Mouse (Mus musculus): ENCODE data around the gene Atp5s.

Gene Atp5s

GRCm38 (mm10) chr12:69724711-69725460 is at the start of gene Atp5s, which contains the start of gene L2hgdh:
TSS of gene Atp5s (plus strand) at chr12:69724950.
TSS of gene L2hgdh (minus strand) at chr12:69724873.
- peak; percentile 96 for DNase-seq

DNA sequence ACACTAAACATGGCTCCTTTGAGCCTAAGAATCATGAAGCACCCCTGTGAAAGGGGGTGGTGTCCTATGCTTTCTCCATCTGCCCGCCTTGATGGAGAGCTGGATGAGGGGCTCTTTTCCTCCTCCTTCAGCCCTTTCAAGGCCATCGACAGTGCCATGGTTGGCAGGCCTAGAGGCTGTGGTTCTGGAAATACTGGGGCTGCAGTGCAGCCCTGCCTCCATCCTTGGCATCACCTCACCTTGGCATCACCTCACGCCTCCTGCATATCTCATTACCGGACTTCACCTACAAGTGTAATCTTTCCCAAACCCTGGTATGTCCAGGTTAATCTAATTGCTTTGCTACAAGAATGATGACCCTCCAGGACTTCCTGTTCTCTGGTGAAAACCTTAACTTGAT is 48.6 kb upstream of the Atp5s start:
- DNase-seq, result no peak

DNA sequence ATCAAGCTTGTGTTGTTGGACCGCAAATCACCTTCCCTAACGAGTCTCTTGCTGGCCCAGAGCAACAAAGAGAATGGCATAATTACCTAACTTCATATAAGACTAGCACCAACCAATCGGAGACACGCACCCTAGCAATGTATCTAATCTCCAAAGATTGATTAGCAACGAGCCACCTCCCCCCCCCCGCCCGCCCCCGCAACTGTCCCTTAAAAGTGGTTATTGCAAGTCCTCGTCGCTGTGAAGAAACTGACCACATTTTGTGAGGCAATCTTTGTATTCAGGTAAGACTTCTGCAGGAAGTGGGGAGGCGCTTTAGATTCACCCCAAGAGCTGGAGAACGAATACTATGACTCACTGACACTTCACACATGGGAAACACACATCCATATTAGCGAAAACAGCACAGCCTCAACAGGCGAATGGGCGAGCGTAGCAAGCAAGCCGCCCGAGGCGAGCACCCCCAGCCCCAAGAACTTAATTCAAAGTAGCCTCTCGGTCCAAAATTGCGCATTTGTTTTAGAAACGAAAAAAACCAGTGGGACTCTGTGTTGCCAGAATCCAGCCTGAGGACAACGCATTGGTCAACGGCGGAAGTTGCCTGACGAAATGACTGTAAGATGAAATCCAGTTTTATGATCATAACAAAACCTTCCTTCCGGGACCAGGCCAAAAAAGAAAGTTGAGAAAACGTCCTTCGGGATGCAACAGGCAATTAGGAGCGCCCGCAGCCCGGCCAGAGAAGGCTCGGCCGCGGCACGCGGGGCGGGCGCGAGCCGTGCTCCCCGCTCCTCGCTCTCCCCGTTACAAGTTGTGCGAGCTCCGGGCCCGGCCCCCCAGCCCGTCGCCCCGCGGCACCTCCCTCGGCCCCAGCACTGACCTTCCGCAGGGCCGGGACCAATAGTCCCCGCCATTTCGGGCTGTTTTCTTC is 43.9 kb upstream of the Atp5s start:
- peak; percentile 52 for DNase-seq

DNA sequence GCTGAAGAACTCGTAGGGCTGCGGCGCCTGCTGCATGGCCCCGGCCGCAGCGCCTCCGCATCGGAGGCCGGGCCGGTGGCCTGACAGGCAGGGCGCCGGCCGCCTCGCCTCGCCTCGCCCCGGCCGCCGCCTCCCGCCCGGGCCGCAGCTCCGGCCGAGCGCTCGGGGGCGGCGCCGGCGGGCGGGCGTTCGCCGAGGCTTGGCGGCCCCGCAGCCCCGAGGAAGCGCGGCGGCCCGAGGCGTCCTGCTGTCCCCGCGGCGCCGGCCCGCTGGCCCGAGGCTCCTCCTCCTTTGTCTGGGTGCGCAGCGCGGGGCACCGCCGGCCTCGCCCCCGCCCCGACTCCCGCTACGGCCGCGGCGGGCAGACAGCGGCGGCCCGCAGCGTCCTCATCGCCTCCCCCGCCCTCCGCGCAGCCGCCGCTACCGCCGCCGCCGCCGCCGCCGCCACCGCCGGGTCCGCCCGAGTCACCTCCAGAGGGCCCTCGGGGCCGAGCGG is 43.1 kb upstream of the Atp5s start, which contains the start of gene Sos2:
Gene Sos2, minus strand, starts transcription at position 287 of the 496 bp plus-strand sequence.
- DNase-seq, result peak; percentile 47

GRCm38 (mm10) chr12:69682065-69682787 is 42.5 kb upstream of the Atp5s start:
- DNase-seq, result peak; percentile 79

GRCm38 (mm10) chr12:69682788-69683419 is 41.8 kb upstream of the Atp5s start:
- DNase-seq, result no peak

GRCm38 (mm10) chr12:69683537-69683936 is 41.2 kb upstream of the Atp5s start:
- peak; percentile 6 for DNase-seq

DNA sequence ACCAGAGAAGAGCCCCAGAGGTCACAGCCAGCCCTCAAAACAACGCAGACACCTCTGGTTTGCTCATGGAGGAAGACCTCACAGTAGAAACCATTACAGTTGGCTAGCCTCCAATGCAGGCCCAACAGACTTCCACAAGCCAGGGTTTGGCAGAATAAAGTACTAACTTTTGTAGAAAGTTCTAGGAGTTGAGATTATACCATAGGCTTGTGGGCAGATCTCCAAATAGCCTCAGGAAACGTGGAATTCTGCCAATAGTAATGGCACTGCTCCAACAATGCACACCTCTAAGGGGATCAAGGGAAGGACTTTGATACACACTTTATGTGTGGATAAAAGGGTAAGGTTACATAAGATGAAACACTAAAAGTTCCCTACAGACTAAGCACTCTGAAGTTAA is 36.4 kb upstream of the Atp5s start:
- DNase-seq, result no peak

DNA sequence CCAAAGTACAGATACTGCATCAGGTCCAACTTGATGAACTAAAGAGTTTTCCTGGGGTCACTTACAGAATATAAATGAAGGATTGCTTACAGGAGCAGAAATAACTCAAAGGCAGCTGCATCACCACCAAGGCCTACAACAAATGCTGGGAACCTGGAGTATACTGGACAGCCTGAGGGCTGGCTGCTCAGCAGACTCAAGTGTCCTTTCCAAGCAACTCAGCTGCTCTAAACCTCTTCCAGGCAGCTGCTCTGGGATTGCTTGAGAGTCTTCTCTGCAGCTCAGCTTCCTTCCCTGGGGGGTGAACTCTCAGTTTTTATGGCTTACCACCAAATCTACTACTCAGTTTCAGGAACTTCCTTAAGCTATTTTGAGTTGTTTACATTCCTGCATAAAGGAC is 35.7 kb upstream of the Atp5s start:
- DNase-seq, result no peak

DNA sequence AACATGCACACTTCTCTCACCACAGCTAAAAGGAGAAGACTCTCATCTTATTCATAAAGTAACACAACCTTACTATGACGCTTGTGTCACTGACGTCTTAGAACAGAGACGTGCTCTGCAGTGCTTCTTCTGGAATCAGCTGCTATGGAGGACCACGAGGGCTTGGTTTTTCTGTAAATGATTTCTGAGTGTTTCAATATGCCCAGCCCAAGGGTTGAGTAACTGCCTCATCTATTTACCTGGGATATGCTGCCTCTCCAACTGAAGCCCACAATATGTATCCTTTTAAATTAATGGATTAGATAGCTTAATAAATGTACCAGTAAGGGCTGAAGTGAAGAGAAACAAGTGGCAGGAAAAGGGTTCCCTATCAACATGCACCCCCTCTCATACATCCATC is 34.0 kb upstream of the Atp5s start:
- DNase-seq, result no peak

GRCm38 (mm10) chr12:69693471-69693870 is 31.3 kb upstream of the Atp5s start:
- DNase-seq, result no peak

- DNase-seq, result peak; percentile 63
These were observed 28.0 kb upstream of the Atp5s start for GRCm38 (mm10) chr12:69696746-69697145.

DNA sequence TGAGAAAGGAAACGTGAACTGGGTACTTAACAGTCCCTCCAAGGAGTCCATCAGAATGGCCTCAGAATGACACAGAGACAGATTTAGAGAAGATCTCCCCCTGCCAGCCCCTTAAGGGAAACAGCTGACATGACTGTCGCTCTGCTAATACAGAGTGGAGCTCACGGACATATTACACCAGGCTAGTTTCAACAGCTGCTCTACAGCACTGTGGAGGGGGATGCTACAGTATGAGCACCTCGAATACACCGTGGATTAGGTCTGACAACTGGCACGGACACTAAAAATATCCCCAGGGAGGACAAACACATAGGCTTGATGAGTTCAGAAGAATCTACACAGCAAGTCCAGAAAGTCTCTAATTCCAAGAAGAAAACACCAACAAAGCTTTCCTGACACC is 26.4 kb upstream of the Atp5s start:
- no peak for DNase-seq

DNA sequence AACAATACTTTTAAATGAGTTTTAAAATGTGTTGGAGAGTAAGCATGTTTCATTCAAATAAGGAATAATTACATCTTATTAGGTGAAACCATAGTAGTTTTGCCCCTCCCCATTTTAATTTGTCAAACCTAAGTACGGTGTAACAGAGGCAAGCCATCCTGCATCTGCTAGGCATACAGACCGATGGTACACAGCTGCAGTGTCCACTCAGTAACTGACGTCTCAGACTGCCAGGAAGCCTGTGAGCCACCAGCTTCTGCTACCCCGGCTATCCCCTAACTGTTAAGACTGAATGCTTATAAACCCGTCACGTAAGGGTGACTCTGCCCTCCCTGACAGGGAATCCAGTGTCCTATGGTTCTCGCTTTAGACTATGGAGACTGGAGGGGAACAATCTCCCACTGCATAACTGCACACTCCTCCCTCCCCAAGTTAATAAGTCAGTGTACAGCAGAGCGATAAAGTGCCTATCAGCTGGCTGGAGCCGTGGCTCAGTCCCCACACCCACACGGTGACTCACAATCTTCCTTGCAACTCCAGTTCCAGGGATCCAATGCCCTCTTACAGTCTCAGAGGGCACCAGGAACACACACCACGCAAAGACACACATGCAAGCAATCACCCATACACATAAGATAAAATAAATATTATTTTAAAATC is 19.8 kb upstream of the Atp5s start:
- DNase-seq, result no peak

- DNase-seq, result no peak
These were observed 11.1 kb upstream of the Atp5s start for GRCm38 (mm10) chr12:69713628-69714027.

DNA sequence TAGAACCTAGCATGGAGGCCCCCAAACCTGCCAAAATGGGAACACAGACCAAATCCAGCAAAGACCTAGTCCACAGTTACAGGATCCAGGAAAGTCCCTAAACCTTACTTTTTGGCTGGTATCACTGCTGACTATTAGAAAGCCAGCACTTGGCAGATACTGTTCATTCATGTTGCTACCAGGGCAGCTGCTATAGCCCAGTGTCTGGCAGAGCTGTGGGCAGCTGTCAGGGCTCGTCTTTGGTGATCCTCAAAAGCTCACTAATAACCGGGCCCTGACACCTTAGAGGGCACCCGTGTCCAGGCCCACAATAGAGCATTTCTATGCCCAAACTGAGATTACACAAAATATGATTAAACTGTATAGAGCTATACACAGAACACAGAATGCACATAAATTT is 1.9 kb upstream of the Atp5s start:
- no peak for DNase-seq

- DNase-seq, result no peak
These were observed 1.4 kb upstream of the Atp5s start for GRCm38 (mm10) chr12:69723376-69723775.

DNA sequence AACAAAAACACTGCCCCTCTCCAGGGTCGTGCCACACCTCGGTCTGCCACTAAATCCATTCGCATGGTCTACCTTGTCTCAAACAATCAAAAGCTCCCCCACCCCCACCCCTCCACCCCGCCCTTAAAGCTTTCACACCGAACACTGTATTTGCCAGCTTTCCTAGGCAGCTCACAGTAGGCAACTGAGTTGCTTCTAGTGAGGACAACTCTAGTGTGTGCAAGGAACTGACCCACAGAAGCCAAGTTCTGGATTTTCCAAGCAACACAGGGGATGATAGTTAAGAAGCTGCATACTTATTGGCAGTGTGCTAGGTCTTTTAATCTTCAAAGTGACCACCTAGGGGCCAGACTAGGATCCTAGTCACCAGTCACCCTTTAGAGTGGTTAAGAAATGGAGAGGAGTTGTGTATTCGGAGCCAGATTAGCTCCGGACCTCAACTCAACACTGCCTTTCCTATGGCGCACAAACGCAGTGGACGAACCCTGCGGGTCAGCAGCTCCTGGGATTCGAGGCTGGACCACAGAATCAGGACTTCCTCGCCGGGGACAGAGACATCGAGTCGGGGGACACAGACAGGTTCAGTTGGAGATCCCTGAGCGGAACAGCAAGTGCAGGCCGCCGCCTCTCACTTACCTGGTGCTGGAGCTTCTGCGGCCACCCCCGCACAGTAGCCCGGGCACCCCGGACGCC is 586 bp upstream of the Atp5s start:
- DNase-seq, result no peak

DNA sequence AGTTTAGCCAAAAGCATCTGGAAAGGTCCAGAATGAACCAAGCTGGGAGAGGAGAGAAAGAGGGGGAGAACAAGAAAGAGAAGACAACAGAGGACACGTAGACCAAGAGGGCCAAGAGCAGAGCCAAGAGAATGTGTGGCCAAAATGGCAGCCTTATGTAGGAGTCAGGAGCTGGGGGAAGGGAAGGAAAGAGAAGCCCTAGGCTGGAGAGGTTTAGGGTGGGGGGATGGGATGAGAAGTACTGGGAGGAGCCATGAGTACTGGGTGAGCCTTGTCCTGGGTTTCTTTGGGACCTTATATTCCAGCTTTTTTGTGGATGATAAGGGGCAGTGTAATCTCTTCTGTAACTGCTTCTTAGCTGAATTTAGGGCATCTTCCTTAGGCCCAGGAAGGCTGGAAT is 4.5 kb downstream of the Atp5s start:
- DNase-seq, result no peak

- DNase-seq, result no peak
These were observed 5.6 kb downstream of the Atp5s start for GRCm38 (mm10) chr12:69730306-69730705.

DNA sequence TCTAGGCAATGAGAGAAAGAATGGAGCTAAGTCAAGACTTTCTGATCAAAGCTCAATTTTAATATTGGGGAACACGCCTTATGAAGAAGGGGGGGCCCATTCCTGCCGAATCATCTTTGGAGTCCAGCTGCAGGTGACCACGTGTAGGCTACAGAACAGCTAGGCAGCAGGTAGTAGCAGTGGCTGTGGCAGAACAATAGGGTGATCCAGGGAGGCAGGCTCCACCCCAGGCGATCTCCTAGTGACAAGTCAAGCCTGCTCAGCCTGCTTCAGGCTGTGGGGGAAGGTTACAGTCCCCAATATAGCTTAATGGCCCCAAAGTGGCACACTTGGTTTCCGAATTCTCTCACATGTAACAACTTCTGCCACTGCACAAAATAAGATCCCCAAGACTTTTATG is 7.5 kb downstream of the Atp5s start:
- no peak for DNase-seq
